Mouse (Mus musculus): ENCODE data around the gene Ctf2.
A peak's percentile ranks its signal among the peaks of the same experiment; 100 is the strongest.

DNA sequence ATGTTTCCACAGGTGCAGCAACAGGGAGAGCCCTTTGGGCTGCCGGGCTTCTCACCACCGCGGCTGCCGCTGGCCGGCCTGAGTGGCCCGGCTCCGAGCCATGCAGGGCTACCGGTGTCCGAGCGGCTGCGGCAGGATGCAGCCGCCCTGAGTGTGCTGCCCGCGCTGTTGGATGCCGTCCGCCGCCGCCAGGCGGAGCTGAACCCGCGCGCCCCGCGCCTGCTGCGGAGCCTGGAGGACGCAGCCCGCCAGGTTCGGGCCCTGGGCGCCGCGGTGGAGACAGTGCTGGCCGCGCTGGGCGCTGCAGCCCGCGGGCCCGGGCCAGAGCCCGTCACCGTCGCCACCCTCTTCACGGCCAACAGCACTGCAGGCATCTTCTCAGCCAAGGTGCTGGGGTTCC lies 15.0 kb downstream of the Ctf2 start:
- TF ChIP-seq CTCF (IDR thresholded peaks at IDR 0.05; ENCODE audit: low read depth, low read length) = peak; percentile 34
- TF ChIP-seq POLR2A (IDR thresholded peaks at IDR 0.05; ENCODE audit: insufficient read depth, low read length) = no peak

Measured in ES-Bruce4 (cell line).